23 mouse cellular contexts compared by ENCODE assay signal in genomic region chr15:13360741-13361140, GRCm38 (mm10).
"Had no signal": no experiment of that assay in that cellular context is flagged by ENCODE, and none has a peak within 500 bp of the region (broad histone marks: within the 10 kb centered on the region; RNA-seq: fewer than 3 reads in every experiment).

No protein-coding gene starts in this region.

- H3K4me1 ChIP-seq: heart, embryonic 13.5 days; heart, embryonic 15.5 days; hindbrain, embryonic 13.5 days; hindbrain, embryonic 15.5 days; limb, embryonic 10.5 days; limb, embryonic 12.5 days; liver, embryonic 13.5 days; liver, embryonic 15.5 days had no signal

- H3K36me3 ChIP-seq: heart, embryonic 13.5 days; heart, embryonic 15.5 days; hindbrain, embryonic 13.5 days; hindbrain, embryonic 15.5 days; limb, embryonic 10.5 days; limb, embryonic 12.5 days; liver, embryonic 13.5 days; liver, embryonic 15.5 days had no signal

- H3K9me3 ChIP-seq: heart, embryonic 13.5 days; heart, embryonic 15.5 days; hindbrain, embryonic 13.5 days; hindbrain, embryonic 15.5 days; limb, embryonic 10.5 days; limb, embryonic 12.5 days; liver, embryonic 13.5 days; liver, embryonic 15.5 days had no signal

- DNase-seq: forebrain, postnatal 0 days; gastrocnemius, postnatal 14 days; gastrocnemius, postnatal 36 days; heart, adult 2 months; heart, postnatal 14 days; heart, postnatal 36 days; kidney, adult 11 months; layer of hippocampus, adult 9-11 months; liver; liver, embryonic 13.5 days; liver, postnatal 0 days had no signal

- ATAC-seq: forebrain, postnatal 0 days; hindbrain, postnatal 0 days; intestine, embryonic 16.5 days; liver, postnatal 0 days had no signal

- H3K27ac ChIP-seq: heart, adult 2 months; heart, embryonic 13.5 days; heart, embryonic 15.5 days; hindbrain, embryonic 13.5 days; hindbrain, embryonic 15.5 days; hindbrain, postnatal 0 days; left cerebral cortex, adult 2 months; limb, embryonic 10.5 days; limb, embryonic 12.5 days; liver, embryonic 13.5 days; liver, embryonic 15.5 days had no signal

- H3K9ac ChIP-seq: forebrain, postnatal 0 days; heart, embryonic 13.5 days; heart, embryonic 15.5 days; hindbrain, embryonic 13.5 days; hindbrain, embryonic 15.5 days; limb, embryonic 12.5 days; liver, embryonic 13.5 days; liver, embryonic 15.5 days; liver, postnatal 0 days had no signal

- H3K27me3 ChIP-seq: heart, embryonic 13.5 days; heart, embryonic 15.5 days; hindbrain, embryonic 13.5 days; hindbrain, embryonic 15.5 days; limb, embryonic 12.5 days; liver, embryonic 13.5 days; liver, embryonic 15.5 days had no signal

- H3K4me2 ChIP-seq: heart, embryonic 11.5 days; heart, embryonic 13.5 days; heart, embryonic 15.5 days; hindbrain, embryonic 13.5 days; hindbrain, embryonic 15.5 days; limb, embryonic 12.5 days; liver, embryonic 11.5 days; liver, embryonic 13.5 days; liver, embryonic 15.5 days had no signal

- H3K4me3 ChIP-seq: heart, adult 2 months; heart, embryonic 13.5 days; heart, embryonic 15.5 days; hindbrain, embryonic 13.5 days; hindbrain, embryonic 15.5 days; left cerebral cortex, adult 2 months; limb, embryonic 10.5 days; limb, embryonic 12.5 days; liver, embryonic 13.5 days; liver, embryonic 15.5 days had no signal
